Mouse (Mus musculus): ENCODE results near the gene Itih4. TPM values are rescaled to one million over a fixed set of nuclear protein-coding genes. Genes with fewer than 3 reads are reported as not detected.

Gene Itih4
- total RNA-seq, 1 experiment = 0.18 TPM

GRCm38 (mm10) chr14:30852325-30852724 is 34.0 kb upstream of the Itih4 start:
- Histone ChIP-seq H3K4me1 (ENCODE audit: control insufficient read depth in 2 of 2, insufficient read depth in 2 of 2, low read length in 2 of 2, poor library complexity in 1 of 2) (0 out of 4 replicates have a peak, but pooled peaks cover 0 to 2% of the 10 kb centered on the region in 2 experiments), H3K4me3 (ENCODE audit: insufficient read depth in 1 of 2, low read depth in 1 of 2, low read length in 2 of 2, poor library complexity in 1 of 2, severe bottlenecking in 1 of 2) (no peak overlapping the region), H3K36me3 (ENCODE audit: control insufficient read depth, insufficient read depth, low read length, poor library complexity, severe bottlenecking) (peaks cover 2% of the 10 kb centered on the region; the same call in 1 of the 2 replicates), H3K9me3 (ENCODE audit: control insufficient read depth, insufficient read depth, low read depth, low read length) (no peaks in the 10 kb centered on the region), H3K9ac (ENCODE audit: insufficient read depth, low read depth, low read length, poor library complexity, severe bottlenecking) (no peak overlapping the region), H3K27ac (ENCODE audit: insufficient read depth, low read depth, low read length, poor library complexity, severe bottlenecking) (no peak overlapping the region)
- in situ Hi-C loops (cut with MboI; ENCODE audit: low sequenced_read_pairs in 2 of 2, unreplicated experiment in 2 of 2) = loop anchor here in 1 of 2 experiments (10.0 kb wide), 1 partner anchor 58 kb away; no protein-coding TSS in a partner anchor
- TF ChIP-seq MAFK (IDR thresholded peaks at IDR 0.05; ENCODE audit: insufficient read depth, low read depth, low read length) = no peak
- TF ChIP-seq HCFC1 (IDR thresholded peaks at IDR 0.05; ENCODE audit: borderline replicate concordance, insufficient read depth, low read length) = no peak
- no peak for TF ChIP-seq ZC3H11A (IDR thresholded peaks at IDR 0.05; ENCODE audit: borderline replicate concordance, low read depth, low read length)
- no peak for TF ChIP-seq ZNF384 (IDR thresholded peaks at IDR 0.05; ENCODE audit: low read depth, low read length)
- no peak for TF ChIP-seq CHD2 (IDR thresholded peaks at IDR 0.05; ENCODE audit: low read depth, low read length)
- no peak for DNase-seq (ENCODE audit: low read depth, low spot score)

- DNase-seq (ENCODE audit: low read depth, low spot score) = no peak
- no peak for TF ChIP-seq HCFC1 (IDR thresholded peaks at IDR 0.05; ENCODE audit: borderline replicate concordance, insufficient read depth, low read length)
- Histone ChIP-seq H3K27ac (ENCODE audit: insufficient read depth, low read depth, low read length, poor library complexity, severe bottlenecking) (no peak overlapping the region), H3K9me3 (ENCODE audit: control insufficient read depth, insufficient read depth, low read depth, low read length) (no peaks in the 10 kb centered on the region), H3K9ac (ENCODE audit: insufficient read depth, low read depth, low read length, poor library complexity, severe bottlenecking) (no peak overlapping the region), H3K36me3 (ENCODE audit: control insufficient read depth, insufficient read depth, low read length, poor library complexity, severe bottlenecking) (peaks cover 2% of the 10 kb centered on the region; the same call in 1 of the 2 replicates), H3K4me3 (ENCODE audit: insufficient read depth in 1 of 2, low read depth in 1 of 2, low read length in 2 of 2, poor library complexity in 1 of 2, severe bottlenecking in 1 of 2) (no peak overlapping the region), H3K4me1 (ENCODE audit: control insufficient read depth in 2 of 2, insufficient read depth in 2 of 2, low read length in 2 of 2, poor library complexity in 1 of 2) (0 out of 4 replicates have a peak, but pooled peaks cover 0 to 2% of the 10 kb centered on the region in 2 experiments)
- in situ Hi-C loops (cut with MboI; ENCODE audit: low sequenced_read_pairs in 2 of 2, unreplicated experiment in 2 of 2) = loop anchor here in 1 of 2 experiments (10.0 kb wide), 1 partner anchor 61 kb away; no protein-coding TSS in a partner anchor
Measured at GRCm38 (mm10) chr14:30855316-30855715, 31.0 kb upstream of the Itih4 start.

GRCm38 (mm10) chr14:30856885-30857507 is 29.3 kb upstream of the Itih4 start:
- Histone ChIP-seq H3K4me1 (ENCODE audit: control insufficient read depth in 2 of 2, insufficient read depth in 2 of 2, low read length in 2 of 2, poor library complexity in 1 of 2) (0 out of 4 replicates have a peak, but pooled peaks cover 0 to 2% of the 10 kb centered on the region in 2 experiments), H3K36me3 (ENCODE audit: control insufficient read depth, insufficient read depth, low read length, poor library complexity, severe bottlenecking) (peaks cover 2% of the 10 kb centered on the region; the same call in 1 of the 2 replicates), H3K9ac (ENCODE audit: insufficient read depth, low read depth, low read length, poor library complexity, severe bottlenecking) (no peak overlapping the region), H3K4me3 (ENCODE audit: insufficient read depth in 1 of 2, low read depth in 1 of 2, low read length in 2 of 2, poor library complexity in 1 of 2, severe bottlenecking in 1 of 2) (no peak overlapping the region), H3K27ac (ENCODE audit: insufficient read depth, low read depth, low read length, poor library complexity, severe bottlenecking) (no peak overlapping the region), H3K9me3 (ENCODE audit: control insufficient read depth, insufficient read depth, low read depth, low read length) (no peaks in the 10 kb centered on the region)
- in situ Hi-C loops (cut with MboI; ENCODE audit: low sequenced_read_pairs in 2 of 2, unreplicated experiment in 2 of 2) = loop anchor here in 1 of 2 experiments (10.0 kb wide), 1 partner anchor 62 kb away; no protein-coding TSS in a partner anchor
- no peak for DNase-seq (ENCODE audit: low read depth, low spot score)
- TF ChIP-seq HCFC1 (IDR thresholded peaks at IDR 0.05; ENCODE audit: borderline replicate concordance, insufficient read depth, low read length) = no peak
- TF ChIP-seq ZNF384 (IDR thresholded peaks at IDR 0.05; ENCODE audit: low read depth, low read length) = no peak
- no peak for TF ChIP-seq MAFK (IDR thresholded peaks at IDR 0.05; ENCODE audit: insufficient read depth, low read depth, low read length)
- TF ChIP-seq CHD2 (IDR thresholded peaks at IDR 0.05; ENCODE audit: low read depth, low read length) = no peak
- no peak for TF ChIP-seq ZC3H11A (IDR thresholded peaks at IDR 0.05; ENCODE audit: borderline replicate concordance, low read depth, low read length)

GRCm38 (mm10) chr14:30857990-30858389 is 28.3 kb upstream of the Itih4 start:
- H3K4me1 ChIP-seq (ENCODE audit: control insufficient read depth in 2 of 2, insufficient read depth in 2 of 2, low read length in 2 of 2, poor library complexity in 1 of 2) = no peaks in the 10 kb centered on the region
- no peak for TF ChIP-seq MAFK (IDR thresholded peaks at IDR 0.05; ENCODE audit: insufficient read depth, low read depth, low read length)
- TF ChIP-seq ZNF384 (IDR thresholded peaks at IDR 0.05; ENCODE audit: low read depth, low read length) = no peak
- TF ChIP-seq ZC3H11A (IDR thresholded peaks at IDR 0.05; ENCODE audit: borderline replicate concordance, low read depth, low read length) = no peak
- H3K27ac ChIP-seq (ENCODE audit: insufficient read depth, low read depth, low read length, poor library complexity, severe bottlenecking) = no peak overlapping the region
- no peak overlapping the region for H3K9ac ChIP-seq (ENCODE audit: insufficient read depth, low read depth, low read length, poor library complexity, severe bottlenecking)
- peaks cover 2% of the 10 kb centered on the region; the same call in 1 of the 2 replicates for H3K36me3 ChIP-seq (ENCODE audit: control insufficient read depth, insufficient read depth, low read length, poor library complexity, severe bottlenecking)
- H3K4me3 ChIP-seq (ENCODE audit: insufficient read depth in 1 of 2, low read depth in 1 of 2, low read length in 2 of 2, poor library complexity in 1 of 2, severe bottlenecking in 1 of 2) = no peak overlapping the region
- no peak for DNase-seq (ENCODE audit: low read depth, low spot score)
- in situ Hi-C loops (cut with MboI; ENCODE audit: low sequenced_read_pairs in 2 of 2, unreplicated experiment in 2 of 2) = loop anchor here in 1 of 2 experiments (10.0 kb wide), 1 partner anchor 63 kb away; no protein-coding TSS in a partner anchor
- H3K9me3 ChIP-seq (ENCODE audit: control insufficient read depth, insufficient read depth, low read depth, low read length) = no peaks in the 10 kb centered on the region

All from ES-E14 (cell line).